Mouse (Mus musculus): ENCODE results near the gene Ppp6r2. TPM values are rescaled to one million over a fixed set of nuclear protein-coding genes. Genes with fewer than 3 reads are reported as not detected.

Gene Ppp6r2
- polyA plus RNA-seq, 1 experiment: 147 TPM

Other genes starting within 250 kb of the Ppp6r2 start
- gene Mlc1, start 232.5 kb upstream of the Ppp6r2 start, polyA plus RNA-seq (2012; rRNA removed): 149 and 180 TPM in 2 replicates
- gene Mov10l1, start 228.6 kb upstream of the Ppp6r2 start, polyA plus RNA-seq (2012; rRNA removed): not detected in 2 replicates
- gene Panx2, start 151.8 kb upstream of the Ppp6r2 start, polyA plus RNA-seq (2012; rRNA removed): 91.8 and 100 TPM in 2 replicates
- 24.3 and 25.8 TPM in 2 replicates for gene Trabd, start 136.4 kb upstream of the Ppp6r2 start, polyA plus RNA-seq (2012; rRNA removed)
- gene Selenoo, start 122.5 kb upstream of the Ppp6r2 start, polyA plus RNA-seq (2012; rRNA removed): 33.1 and 38.3 TPM in 2 replicates
- 37.4 and 39.8 TPM in 2 replicates for gene Tubgcp6, start 88.4 kb upstream of the Ppp6r2 start, polyA plus RNA-seq (2012; rRNA removed)
- gene Hdac10, start 82.9 kb upstream of the Ppp6r2 start, polyA plus RNA-seq (2012; rRNA removed): 24.9 and 28.9 TPM in 2 replicates
- 20.2 and 22.9 TPM in 2 replicates for gene Mapk12, start 70.8 kb upstream of the Ppp6r2 start, polyA plus RNA-seq (2012; rRNA removed)
- 53.3 and 61.1 TPM in 2 replicates for gene Mapk11, start 61.9 kb upstream of the Ppp6r2 start, polyA plus RNA-seq (2012; rRNA removed)
- 65.8 and 72.5 TPM in 2 replicates for gene Plxnb2, start 30.8 kb upstream of the Ppp6r2 start, polyA plus RNA-seq (2012; rRNA removed)
- 143 and 146 TPM in 2 replicates for gene Dennd6b, start 15.1 kb upstream of the Ppp6r2 start, polyA plus RNA-seq (2012; rRNA removed)
- 212 and 221 TPM in 2 replicates for gene Sbf1, start 103.8 kb downstream of the Ppp6r2 start, polyA plus RNA-seq (2012; rRNA removed)
- not detected in 2 replicates for gene Adm2, start 111.2 kb downstream of the Ppp6r2 start, polyA plus RNA-seq (2012; rRNA removed)
- gene Miox, start 122.8 kb downstream of the Ppp6r2 start, polyA plus RNA-seq (2012; rRNA removed): not detected in 2 replicates
- gene Lmf2, start 144.1 kb downstream of the Ppp6r2 start, polyA plus RNA-seq (2012; rRNA removed): 14.7 and 15.8 TPM in 2 replicates
- gene Ncaph2, start 144.2 kb downstream of the Ppp6r2 start, polyA plus RNA-seq (2012; rRNA removed): 101 and 112 TPM in 2 replicates
- gene Sco2, start 162.3 kb downstream of the Ppp6r2 start, polyA plus RNA-seq (2012; rRNA removed): 30.0 and 30.5 TPM in 2 replicates
- 3.3 TPM in 2 replicates for gene Tymp, start 165.5 kb downstream of the Ppp6r2 start, polyA plus RNA-seq (2012; rRNA removed)
- 2.4 and 3.8 TPM in 2 replicates for gene Odf3b, start 167.7 kb downstream of the Ppp6r2 start, polyA plus RNA-seq (2012; rRNA removed)
- 0.16 and 0.25 TPM in 2 replicates for gene Klhdc7b, start 173.4 kb downstream of the Ppp6r2 start, polyA plus RNA-seq (2012; rRNA removed)
- gene Syce3, start 198.9 kb downstream of the Ppp6r2 start, polyA plus RNA-seq (2012; rRNA removed): 0.48 TPM in 1 of 2 replicates, not detected in the other
- gene Cpt1b, start 214.3 kb downstream of the Ppp6r2 start, polyA plus RNA-seq (2012; rRNA removed): 2.0 and 2.9 TPM in 2 replicates
- 3.2 and 3.8 TPM in 2 replicates for gene C730034F03Rik, start 218.0 kb downstream of the Ppp6r2 start, polyA plus RNA-seq (2012; rRNA removed)
- 0.08 and 0.28 TPM in 2 replicates for gene Gm44502, start 218.1 kb downstream of the Ppp6r2 start, polyA plus RNA-seq (2012; rRNA removed)
- 66.1 and 70.7 TPM in 2 replicates for gene Chkb, start 218.4 kb downstream of the Ppp6r2 start, polyA plus RNA-seq (2012; rRNA removed)
- 123 and 134 TPM in 2 replicates for gene Mapk8ip2, start 242.4 kb downstream of the Ppp6r2 start, polyA plus RNA-seq (2012; rRNA removed)